Mouse (Mus musculus): Measurements from ENCODE around the gene Zfp628. TPM values are rescaled to one million over a fixed set of nuclear protein-coding genes. Genes with fewer than 3 reads are reported as not detected.

Gene Zfp628
- total and polyA plus RNA-seq, 2 experiments = 0.55 to 8.3 TPM

DNA sequence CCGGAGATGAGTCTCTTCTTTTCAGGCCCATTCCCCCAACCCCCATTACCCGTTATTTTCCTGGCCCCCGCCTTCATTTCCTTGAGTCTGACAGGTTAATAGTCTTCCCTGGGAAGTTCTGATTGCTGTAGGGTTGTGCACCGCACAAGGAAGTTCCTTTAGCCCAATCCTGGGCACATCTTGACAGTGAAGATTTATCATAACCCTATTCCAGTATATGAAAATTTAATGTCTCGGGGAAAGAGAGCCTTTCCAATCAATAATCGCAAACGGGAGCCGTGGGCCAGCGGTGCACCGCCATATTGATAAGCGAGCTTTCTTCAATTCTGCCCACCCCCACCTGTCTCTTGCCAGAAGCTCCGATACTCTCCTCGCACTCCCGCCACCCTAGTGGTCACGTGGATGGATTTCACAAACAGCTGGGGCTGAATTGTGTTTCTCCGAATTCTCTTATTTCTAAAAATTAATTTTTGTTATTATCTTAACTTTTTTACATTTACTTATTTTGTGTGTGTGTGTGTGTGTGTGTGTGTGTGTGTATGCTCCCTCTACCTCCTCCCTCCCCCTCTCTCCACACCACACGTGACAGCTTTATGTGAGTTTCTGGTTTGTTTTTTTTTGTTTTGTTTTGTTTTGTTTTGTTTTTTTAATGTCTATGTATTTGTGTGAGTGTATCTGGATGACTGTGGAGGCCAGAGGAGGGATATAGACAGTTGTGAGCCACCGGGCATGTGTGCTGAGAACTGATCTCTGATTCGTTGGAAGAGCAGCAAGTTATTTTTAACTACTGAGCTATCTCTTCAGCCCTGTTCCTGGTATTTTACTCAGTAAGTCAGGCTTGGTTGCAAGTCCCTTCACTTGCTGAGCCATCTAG is 15.1 kb upstream of the Zfp628 start:
- Histone ChIP-seq H3K27ac (replicated peaks; ENCODE audit: insufficient read depth, low read depth, low read length) (no peak overlapping the region; the same call in 1 of the 2 replicates), H3K9ac (ENCODE audit: low read depth, low read length) (peak overlapping the region; percentile 51), H3K79me2 (ENCODE audit: control insufficient read depth, insufficient read depth, low read length) (no peaks in the 10 kb centered on the region), H3K4me3 (ENCODE audit: insufficient read depth, low read depth, low read length) (peak overlapping the region; percentile 37), H3K4me1 (ENCODE audit: control insufficient read depth, insufficient read depth, low read length) (0 out of 2 replicates have a peak, but pooled peaks cover 4% of the 10 kb centered on the region), H3K27me3 (ENCODE audit: control insufficient read depth, insufficient read depth, low read length) (no peaks in the 10 kb centered on the region), H3K36me3 (ENCODE audit: control insufficient read depth, insufficient read depth, low read length) (no peaks in the 10 kb centered on the region)
- no peak for TF ChIP-seq POLR2A (IDR thresholded peaks at IDR 0.05; ENCODE audit: extremely low read depth, insufficient read depth, low read length)
- TF ChIP-seq CTCF (IDR thresholded peaks at IDR 0.05; ENCODE audit: low read depth, low read length) = no peak
- 6% methylated on average over 19 of the region's 19 CpGs for WGBS
- peak; percentile 42 for DNase-seq (ENCODE audit: extremely low read depth, low read depth, low spot score)

DNA sequence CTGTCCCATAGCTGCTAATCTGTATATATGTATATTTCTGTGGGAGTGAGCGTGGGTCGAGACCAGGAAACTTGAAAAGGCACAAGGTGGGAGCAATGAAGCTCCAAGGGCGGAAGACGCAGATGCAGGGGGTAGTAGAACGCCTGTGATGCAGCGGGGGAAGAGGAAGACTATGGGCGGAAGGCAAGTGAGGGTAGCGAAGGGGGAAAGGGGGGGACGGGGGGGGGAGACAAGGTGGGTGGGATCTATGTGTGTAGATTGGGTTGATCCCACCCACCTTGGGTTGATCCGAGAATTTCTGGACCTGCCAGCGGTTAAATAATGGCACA is 14.5 kb upstream of the Zfp628 start:
- Histone ChIP-seq H3K27me3 (ENCODE audit: control insufficient read depth, insufficient read depth, low read length) (no peaks in the 10 kb centered on the region), H3K9ac (ENCODE audit: low read depth, low read length) (no peak overlapping the region; the same call in 1 of the 2 replicates), H3K27ac (replicated peaks; ENCODE audit: insufficient read depth, low read depth, low read length) (no peak overlapping the region), H3K4me1 (ENCODE audit: control insufficient read depth, insufficient read depth, low read length) (0 out of 2 replicates have a peak, but pooled peaks cover 4% of the 10 kb centered on the region), H3K36me3 (ENCODE audit: control insufficient read depth, insufficient read depth, low read length) (no peaks in the 10 kb centered on the region), H3K4me3 (ENCODE audit: insufficient read depth, low read depth, low read length) (no peak overlapping the region; the same call in 1 of the 2 replicates), H3K79me2 (ENCODE audit: control insufficient read depth, insufficient read depth, low read length) (no peaks in the 10 kb centered on the region)
- no peak for TF ChIP-seq CTCF (IDR thresholded peaks at IDR 0.05; ENCODE audit: low read depth, low read length)
- no peak for TF ChIP-seq POLR2A (IDR thresholded peaks at IDR 0.05; ENCODE audit: extremely low read depth, insufficient read depth, low read length)
- no peak for DNase-seq (ENCODE audit: extremely low read depth, low read depth, low spot score)
- 38% methylated on average over 11 of the region's 11 CpGs for WGBS

DNA sequence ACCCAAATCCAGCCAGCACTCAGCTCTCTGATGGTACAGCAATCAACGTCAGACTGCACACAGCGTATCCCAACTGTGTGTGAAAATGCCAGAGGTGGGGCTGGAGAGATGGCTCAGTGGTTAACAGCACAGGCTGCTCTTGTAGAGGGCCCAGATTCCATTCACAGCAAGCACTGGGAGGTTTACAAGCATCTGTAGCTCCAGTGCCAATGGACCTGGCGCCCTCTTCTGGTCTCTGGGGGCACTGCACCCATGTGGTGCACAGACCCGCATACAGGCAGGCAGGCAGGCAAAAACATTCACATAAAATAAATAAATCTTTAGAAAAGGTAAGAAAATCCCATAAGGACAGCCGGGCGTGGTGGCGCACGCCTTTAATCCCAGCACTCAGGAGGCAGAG is 13.8 kb upstream of the Zfp628 start:
- H3K27me3 ChIP-seq (ENCODE audit: control insufficient read depth, insufficient read depth, low read length) = no peaks in the 10 kb centered on the region
- 66% methylated on average over 8 of the region's 8 CpGs for WGBS
- H3K27ac ChIP-seq (replicated peaks; ENCODE audit: insufficient read depth, low read depth, low read length) = no peak overlapping the region
- H3K9ac ChIP-seq (ENCODE audit: low read depth, low read length) = no peak overlapping the region
- DNase-seq (ENCODE audit: extremely low read depth, low read depth, low spot score) = no peak
- no peaks in the 10 kb centered on the region for H3K36me3 ChIP-seq (ENCODE audit: control insufficient read depth, insufficient read depth, low read length)
- no peaks in the 10 kb centered on the region for H3K79me2 ChIP-seq (ENCODE audit: control insufficient read depth, insufficient read depth, low read length)
- 0 out of 2 replicates have a peak, but pooled peaks cover 4% of the 10 kb centered on the region for H3K4me1 ChIP-seq (ENCODE audit: control insufficient read depth, insufficient read depth, low read length)
- no peak overlapping the region for H3K4me3 ChIP-seq (ENCODE audit: insufficient read depth, low read depth, low read length)
- TF ChIP-seq POLR2A (IDR thresholded peaks at IDR 0.05; ENCODE audit: extremely low read depth, insufficient read depth, low read length) = no peak
- peak; percentile 77 for TF ChIP-seq CTCF (IDR thresholded peaks at IDR 0.05; ENCODE audit: low read depth, low read length)

DNA sequence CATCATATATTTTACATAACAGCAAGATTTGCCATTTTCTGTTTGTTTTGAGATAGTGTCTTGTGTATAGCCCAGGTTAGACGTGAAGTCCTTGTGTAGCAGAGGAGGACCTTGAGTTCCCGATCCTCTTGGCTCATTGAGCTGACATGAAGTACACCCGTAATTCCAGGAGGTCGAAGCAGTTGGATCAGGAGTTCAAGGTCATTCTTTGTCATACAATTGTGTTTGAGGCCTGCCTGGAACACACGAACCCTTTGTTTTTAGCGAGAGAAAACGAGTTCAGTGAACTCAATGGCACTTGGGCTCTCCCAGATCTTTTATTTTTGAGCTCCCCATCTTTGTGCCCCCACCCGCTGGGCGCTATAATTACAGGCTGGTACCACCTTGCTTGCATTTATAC is 12.6 kb upstream of the Zfp628 start:
- Histone ChIP-seq H3K36me3 (ENCODE audit: control insufficient read depth, insufficient read depth, low read length) (no peaks in the 10 kb centered on the region), H3K27ac (replicated peaks; ENCODE audit: insufficient read depth, low read depth, low read length) (no peak overlapping the region), H3K79me2 (ENCODE audit: control insufficient read depth, insufficient read depth, low read length) (no peaks in the 10 kb centered on the region), H3K27me3 (ENCODE audit: control insufficient read depth, insufficient read depth, low read length) (no peaks in the 10 kb centered on the region), H3K9ac (ENCODE audit: low read depth, low read length) (no peak overlapping the region), H3K4me3 (ENCODE audit: insufficient read depth, low read depth, low read length) (no peak overlapping the region), H3K4me1 (ENCODE audit: control insufficient read depth, insufficient read depth, low read length) (0 out of 2 replicates have a peak, but pooled peaks cover 4% of the 10 kb centered on the region)
- no peak for DNase-seq (ENCODE audit: extremely low read depth, low read depth, low spot score)
- WGBS = 60% methylated on average over 9 of the region's 9 CpGs
- no peak for TF ChIP-seq POLR2A (IDR thresholded peaks at IDR 0.05; ENCODE audit: extremely low read depth, insufficient read depth, low read length)
- no peak for TF ChIP-seq CTCF (IDR thresholded peaks at IDR 0.05; ENCODE audit: low read depth, low read length)

DNA sequence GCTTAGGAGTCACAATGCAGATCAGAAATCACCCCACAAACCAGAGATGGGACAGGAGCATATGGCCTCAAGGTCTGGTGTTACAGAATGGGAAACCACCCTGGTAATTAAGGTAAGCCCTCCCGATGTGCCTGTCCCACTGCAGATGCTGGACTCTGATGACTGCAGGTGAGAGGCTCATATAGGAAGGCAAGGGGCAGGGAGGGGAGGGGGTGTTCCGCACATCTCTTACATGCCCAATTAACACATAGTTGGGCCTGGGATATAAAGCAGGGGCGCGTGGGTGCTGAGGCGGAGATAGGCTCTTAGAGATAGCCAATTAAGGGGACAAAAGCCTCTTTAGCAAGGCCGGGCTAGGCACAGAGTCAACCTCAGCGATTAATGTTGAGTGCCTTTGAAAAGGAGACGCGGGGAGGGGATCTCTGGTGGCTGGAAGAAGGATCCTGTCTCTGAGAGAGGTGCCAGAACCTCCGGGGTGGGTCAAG is 8.5 kb upstream of the Zfp628 start, which contains the start of gene Gm36210:
Gm36210 (minus strand) TSS at position 51 of the 485 bp plus-strand sequence.
- DNase-seq (ENCODE audit: extremely low read depth, low read depth, low spot score) = no peak
- Histone ChIP-seq H3K79me2 (ENCODE audit: control insufficient read depth, insufficient read depth, low read length) (no peaks in the 10 kb centered on the region), H3K9ac (ENCODE audit: low read depth, low read length) (no peak within 1 kb of the TSS), H3K27me3 (ENCODE audit: control insufficient read depth, insufficient read depth, low read length) (no peaks in the 10 kb centered on the region), H3K36me3 (ENCODE audit: control insufficient read depth, insufficient read depth, low read length) (no peaks in the 10 kb centered on the region), H3K4me3 (ENCODE audit: insufficient read depth, low read depth, low read length) (no peak within 1 kb of the TSS), H3K27ac (replicated peaks; ENCODE audit: insufficient read depth, low read depth, low read length) (no peak within 1 kb of the TSS), H3K4me1 (ENCODE audit: control insufficient read depth, insufficient read depth, low read length) (no peaks in the 10 kb centered on the region)
- 80% methylated on average over 10 of the region's 10 CpGs for WGBS
- no peak for TF ChIP-seq POLR2A (IDR thresholded peaks at IDR 0.05; ENCODE audit: extremely low read depth, insufficient read depth, low read length)
- no peak for TF ChIP-seq CTCF (IDR thresholded peaks at IDR 0.05; ENCODE audit: low read depth, low read length)

DNA sequence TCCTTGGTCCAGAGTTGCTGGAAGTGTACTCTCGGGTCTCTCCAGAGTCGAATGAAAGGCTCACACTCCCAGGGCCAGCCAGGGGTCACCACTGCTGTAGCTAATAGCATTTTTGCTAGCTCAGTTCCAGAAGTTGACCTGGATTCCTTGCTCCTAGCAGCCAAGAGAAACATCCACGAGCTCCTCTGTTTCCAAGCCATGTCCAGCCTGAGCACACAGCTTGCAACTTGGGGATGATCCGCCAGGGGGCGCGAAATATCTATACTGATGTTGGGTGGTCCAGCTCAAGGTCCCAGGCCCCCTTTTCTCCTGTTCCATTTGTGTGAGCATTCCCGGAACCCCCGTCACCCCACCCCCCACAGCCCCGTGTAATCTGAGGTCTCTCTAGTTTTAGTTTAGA is 3.5 kb upstream of the Zfp628 start:
- Histone ChIP-seq H3K4me1 (ENCODE audit: control insufficient read depth, insufficient read depth, low read length) (peaks cover 10% of the 10 kb centered on the region), H3K27me3 (ENCODE audit: control insufficient read depth, insufficient read depth, low read length) (no peaks in the 10 kb centered on the region), H3K27ac (replicated peaks; ENCODE audit: insufficient read depth, low read depth, low read length) (no peak overlapping the region), H3K79me2 (ENCODE audit: control insufficient read depth, insufficient read depth, low read length) (peaks cover 10% of the 10 kb centered on the region; the same call in 1 of the 2 replicates), H3K36me3 (ENCODE audit: control insufficient read depth, insufficient read depth, low read length) (no peaks in the 10 kb centered on the region), H3K9ac (ENCODE audit: low read depth, low read length) (no peak overlapping the region), H3K4me3 (ENCODE audit: insufficient read depth, low read depth, low read length) (no peak overlapping the region)
- WGBS = 40% methylated on average over 9 of the region's 9 CpGs
- DNase-seq (ENCODE audit: extremely low read depth, low read depth, low spot score) = no peak
- TF ChIP-seq POLR2A (IDR thresholded peaks at IDR 0.05; ENCODE audit: extremely low read depth, insufficient read depth, low read length) (no peak), CTCF (IDR thresholded peaks at IDR 0.05; ENCODE audit: low read depth, low read length) (peak; percentile 65)
